Mouse (Mus musculus) neural tube, embryonic 14.5 days (tissue): Measurements from ENCODE around the gene Hrct1. TPM values are rescaled to one million over a fixed set of nuclear protein-coding genes. Genes with fewer than 3 reads are reported as not detected.

Experiments
- ATAC-seq: fragments of 200-750 bp; cut with Nextera tagmentation; 2 replicates; pipeline ENCODE4 v1.8.0; 2017; ENCODE audit warnings: low read depth, mild to moderate bottlenecking, moderate TSS enrichment, moderate library complexity
- H3K27ac ChIP-seq: fragments of 300-500 bp; sonication (generic); 2 replicates; pipeline ENCODE4 v1.5.1; 2014; ENCODE audit warnings: low read depth, mild to moderate bottlenecking, control low read depth, low read length, moderate library complexity, mixed read lengths
- H3K27me3 ChIP-seq: fragments of 300-500 bp; sonication (generic); 2 replicates; pipeline ENCODE4 v1.6.1; 2014; ENCODE audit warnings: low read length; ENCODE audit not compliant: control insufficient read depth, insufficient read depth
- H3K36me3 ChIP-seq: fragments of 300-500 bp; sonication (generic); 2 replicates; pipeline ENCODE4 v1.6.1; 2014; ENCODE audit warnings: low read length, mixed read lengths; ENCODE audit not compliant: control insufficient read depth, insufficient read depth
- H3K4me1 ChIP-seq: fragments of 300-500 bp; sonication (generic); 2 replicates; pipeline ENCODE4 v1.6.1; 2014; ENCODE audit warnings: low read length; ENCODE audit not compliant: control insufficient read depth, insufficient read depth
- H3K4me2 ChIP-seq: fragments of 300-500 bp; sonication (generic); 2 replicates; pipeline ENCODE4 v1.6.1; 2014; ENCODE audit warnings: mild to moderate bottlenecking, low read depth, low read length, control low read depth
- H3K4me3 ChIP-seq: fragments of 300-500 bp; sonication (generic); 2 replicates; pipeline ENCODE4 v1.5.1; 2014; ENCODE audit warnings: low read depth, low read length, control low read depth, mixed read lengths
- H3K9ac ChIP-seq: fragments of 300-500 bp; sonication (generic); replicated peaks from 2 replicates; pipeline ENCODE4 v1.6.1; 2014; ENCODE audit warnings: low read depth, mild to moderate bottlenecking, control low read depth, low read length, mixed read lengths
- H3K9me3 ChIP-seq: fragments of 300-500 bp; sonication (generic); 2 replicates; pipeline ENCODE4 v1.6.1; 2016; ENCODE audit warnings: low read length; ENCODE audit not compliant: control insufficient read depth
- WGBS: fragments of 180-500 bp; shearing (Covaris S2); extraction: QIAGEN DNeasy Blood & Tissue Kit; methylation state at CpG from one replicate; pipeline ENCODE4 v1.1.7; 2014; 5-methylcytosine and 5-hydroxymethylcytosine counted together
- polyA plus RNA-seq: library from polyadenylated mRNA; unstranded; fragments of >200 nt; fragmentation: Nextera tagmentation; extraction: Ambion mirVana; gene quantifications from 2 replicates; pipeline ENCODE4 v1.2.1, GENCODE M21; 2014

Hrct1 gene
- 0.19 and 0.24 TPM in 2 replicates for polyA plus RNA-seq

DNA sequence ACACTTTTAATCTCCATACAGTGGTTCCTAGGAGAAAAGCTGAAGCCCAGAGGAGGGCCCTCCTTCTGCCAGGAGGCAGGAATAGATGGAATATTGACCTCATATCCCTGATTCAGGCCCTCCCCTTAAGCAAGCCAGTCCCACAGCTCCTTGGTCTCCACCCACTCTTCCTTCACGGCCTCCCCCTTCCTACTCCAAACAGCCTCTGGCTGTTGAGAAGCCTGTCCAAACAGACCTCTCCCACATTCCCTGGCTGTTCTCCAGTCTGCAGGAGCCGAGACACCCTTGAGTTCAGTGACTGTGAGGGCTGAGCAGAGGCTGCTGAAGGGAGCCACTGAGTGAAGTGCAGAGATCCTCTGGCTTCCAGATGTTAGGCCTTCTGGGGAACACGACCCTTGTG lies at the start of gene Hrct1:
Gene Hrct1 (plus strand): TSS at position 194 of the 400 bp plus-strand sequence.
- Histone ChIP-seq H3K27me3 (no peaks in the 10 kb centered on the region), H3K9ac (no peak within 1 kb of the TSS), H3K27ac (no peak within 1 kb of the TSS), H3K9me3 (no peaks in the 10 kb centered on the region), H3K4me3 (no peak within 1 kb of the TSS), H3K4me2 (no peak within 1 kb of the TSS), H3K36me3 (no peaks in the 10 kb centered on the region), H3K4me1 (no peaks in the 10 kb centered on the region)
- WGBS: 58% methylated on average over 3 of the region's 3 CpGs
- ATAC-seq: no peak

DNA sequence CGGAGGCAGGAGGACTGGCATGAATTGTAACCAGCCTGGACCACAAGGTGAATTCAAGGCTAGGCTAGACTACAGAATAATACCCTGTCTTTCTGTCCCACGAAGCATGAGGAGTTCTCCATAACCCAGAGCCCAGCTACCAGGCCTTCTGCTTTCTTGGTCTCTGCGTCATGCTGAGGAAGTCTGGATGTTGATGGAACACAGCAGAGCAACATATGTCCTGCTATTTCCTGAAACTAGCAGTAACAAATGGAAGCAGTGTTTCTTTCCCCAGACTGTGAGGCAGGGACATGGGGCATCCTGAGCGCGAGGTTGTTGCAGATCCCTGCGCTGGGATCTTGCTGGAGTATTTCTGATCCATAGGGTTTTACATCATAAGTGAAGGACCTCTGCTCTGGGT lies 48.4 kb upstream of the Hrct1 start:
- ATAC-seq: no peak
- Histone ChIP-seq H3K27ac (no peak overlapping the region), H3K9me3 (no peaks in the 10 kb centered on the region), H3K36me3 (peaks cover 56% of the 10 kb centered on the region), H3K27me3 (no peaks in the 10 kb centered on the region), H3K4me1 (no peaks in the 10 kb centered on the region), H3K4me3 (no peak overlapping the region), H3K4me2 (no peak overlapping the region), H3K9ac (no peak overlapping the region)
- 94% methylated on average over 6 of the region's 6 CpGs for WGBS

DNA sequence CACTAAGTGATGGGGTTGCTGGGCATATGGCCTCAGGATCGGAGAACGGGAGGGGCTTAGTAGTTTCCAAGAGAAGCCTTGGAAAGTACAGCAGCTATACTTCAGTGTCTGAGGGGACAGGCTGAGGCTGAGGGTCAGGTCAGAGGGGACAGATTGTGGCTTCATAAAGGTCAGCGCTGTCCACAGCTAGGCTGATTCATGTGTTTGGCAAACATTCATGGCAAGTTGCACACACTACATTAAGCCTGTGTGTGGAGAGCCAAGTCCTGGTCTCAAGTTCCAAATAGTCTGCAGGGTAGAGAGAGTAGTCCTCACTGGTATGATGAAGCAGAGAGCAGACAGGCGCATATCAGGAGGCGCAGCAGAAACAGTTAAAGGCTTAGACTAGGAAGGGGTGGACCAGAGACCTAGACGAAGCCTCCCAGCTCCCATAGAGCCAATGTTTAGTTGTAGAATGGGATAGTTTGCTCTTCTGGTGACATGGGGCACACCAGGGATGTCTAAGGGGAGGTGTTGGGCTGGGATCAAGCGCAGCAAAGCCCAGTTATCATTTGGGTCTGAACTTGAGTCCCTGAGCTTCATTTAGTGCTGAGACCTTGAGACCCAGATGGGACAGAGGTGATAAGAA lies 47.5 kb upstream of the Hrct1 start:
- Histone ChIP-seq H3K9me3 (no peaks in the 10 kb centered on the region), H3K36me3 (peaks cover 59% of the 10 kb centered on the region), H3K4me2 (no peak overlapping the region), H3K27me3 (no peaks in the 10 kb centered on the region), H3K27ac (no peak overlapping the region), H3K4me3 (no peak overlapping the region), H3K9ac (no peak overlapping the region), H3K4me1 (no peaks in the 10 kb centered on the region)
- ATAC-seq: no peak
- 90% methylated on average over 7 of the region's 7 CpGs for whole genome bisulfite sequencing

DNA sequence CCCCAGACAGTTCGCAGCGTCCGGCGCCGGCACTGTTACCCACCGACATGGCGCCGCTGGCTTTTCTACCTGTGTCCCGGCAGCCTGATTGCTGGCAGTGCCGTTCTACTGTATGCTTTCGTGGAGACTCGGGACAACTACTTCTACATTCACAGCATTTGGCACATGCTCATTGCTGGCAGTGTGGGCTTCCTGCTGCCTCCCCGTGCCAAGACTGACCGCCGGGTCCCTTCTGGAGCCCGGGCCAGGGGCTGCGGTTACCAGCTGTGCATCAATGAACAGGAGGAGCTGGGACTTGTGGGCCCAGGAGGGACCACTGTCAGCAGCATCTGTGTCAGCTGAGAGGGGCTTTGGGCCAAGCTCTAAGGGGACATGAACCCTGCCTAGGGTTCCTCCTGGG lies 37.0 kb upstream of the Hrct1 start:
- no peak for ATAC-seq
- H3K4me1 ChIP-seq: no peaks in the 10 kb centered on the region
- WGBS: 90% methylated on average over 17 of the region's 17 CpGs
- H3K36me3 ChIP-seq: peaks cover 25% of the 10 kb centered on the region
- H3K27me3 ChIP-seq: no peaks in the 10 kb centered on the region
- no peak overlapping the region for H3K27ac ChIP-seq
- H3K4me2 ChIP-seq: no peak overlapping the region
- H3K4me3 ChIP-seq: no peak overlapping the region
- no peaks in the 10 kb centered on the region for H3K9me3 ChIP-seq
- no peak overlapping the region for H3K9ac ChIP-seq

DNA sequence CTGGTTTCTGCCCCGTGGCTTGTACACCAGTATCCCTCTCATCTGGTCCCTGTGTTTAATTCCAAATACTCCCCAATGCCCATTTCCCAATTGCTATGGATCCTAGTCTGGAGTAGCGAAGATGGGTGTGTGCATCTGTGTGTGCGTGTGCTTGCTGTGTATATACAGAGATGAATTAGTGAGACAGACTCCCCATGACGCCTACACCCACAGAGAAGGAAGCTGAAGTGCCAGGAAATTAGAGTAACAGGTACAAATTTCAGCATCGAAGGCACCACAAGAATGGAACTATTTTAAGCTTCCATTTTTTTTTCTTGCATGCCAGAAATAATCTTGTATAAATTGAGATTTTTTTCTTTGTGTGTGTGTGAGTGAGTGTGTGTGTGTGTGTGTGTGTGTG lies 36.0 kb upstream of the Hrct1 start:
- 87% methylated on average over 5 of the region's 5 CpGs for WGBS
- Histone ChIP-seq H3K27me3 (no peaks in the 10 kb centered on the region), H3K4me1 (no peaks in the 10 kb centered on the region), H3K9me3 (no peaks in the 10 kb centered on the region), H3K9ac (no peak overlapping the region), H3K36me3 (peaks cover 22% of the 10 kb centered on the region), H3K4me3 (no peak overlapping the region), H3K4me2 (no peak overlapping the region), H3K27ac (no peak overlapping the region)
- ATAC-seq: no peak

DNA sequence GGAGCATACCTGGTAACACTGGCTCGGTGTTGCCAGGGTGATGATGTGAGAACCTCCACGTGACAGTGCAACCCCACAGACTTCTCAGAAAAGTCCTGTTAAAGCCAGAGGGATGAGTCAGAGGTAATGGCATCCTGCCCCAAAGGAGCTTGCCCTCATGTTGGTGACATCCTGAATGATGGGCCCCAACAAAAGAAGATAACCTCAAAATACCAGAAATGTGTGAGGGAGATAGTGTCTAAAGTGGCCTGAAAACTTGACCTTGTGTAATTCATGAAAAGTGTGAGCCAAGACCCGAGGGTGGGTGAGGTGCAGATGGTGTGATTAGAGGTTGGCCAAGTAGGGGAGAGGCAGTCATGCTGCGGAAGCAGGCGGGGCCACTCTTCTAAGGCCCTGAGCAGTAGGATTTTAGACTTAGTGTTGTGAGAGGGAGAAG lies 33.2 kb upstream of the Hrct1 start:
- H3K4me2 ChIP-seq: no peak overlapping the region

DNA sequence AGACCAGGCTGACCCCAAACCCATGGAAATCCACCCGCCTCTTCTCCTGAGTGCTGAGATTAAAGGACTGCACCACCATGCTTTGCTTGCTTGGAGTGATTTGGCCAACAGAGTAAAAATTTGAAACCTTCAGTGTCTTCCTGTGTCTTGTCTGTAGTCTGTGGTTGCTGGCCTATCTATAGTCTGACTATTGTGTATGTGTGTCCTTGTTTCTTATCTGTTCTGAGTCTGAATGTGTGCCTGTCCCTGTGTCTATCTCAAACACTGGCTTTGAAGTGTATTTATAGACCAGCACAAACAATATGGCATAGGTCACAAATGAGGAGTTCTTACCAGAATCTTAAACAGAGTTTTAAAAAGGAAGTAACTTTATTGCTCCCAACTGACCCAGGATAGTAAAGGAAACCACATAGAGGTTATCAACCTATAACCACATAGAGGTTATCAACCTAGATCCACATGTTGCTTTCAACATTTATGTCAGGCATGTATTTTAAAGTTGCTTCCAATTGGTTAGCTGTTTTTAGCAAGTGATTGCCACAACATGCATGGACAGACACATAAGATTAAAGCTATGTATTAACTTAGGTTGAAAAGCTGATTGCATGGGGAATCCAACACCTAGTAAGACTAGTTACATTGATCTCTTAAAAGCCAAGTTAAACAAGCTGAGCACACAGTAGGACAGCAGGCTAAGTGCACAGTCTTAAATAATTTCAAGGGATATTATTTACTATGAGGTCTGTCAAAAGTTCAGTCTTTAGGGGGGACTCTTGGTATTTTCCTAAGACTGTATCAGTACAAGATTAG lies 32.3 kb upstream of the Hrct1 start:
- Histone ChIP-seq H3K36me3 (peaks cover 3% of the 10 kb centered on the region; the same call in 1 of the 2 replicates), H3K9ac (no peak overlapping the region)

More for the DNA sequence above, 33.2 kb upstream of the Hrct1 start:
- Histone ChIP-seq H3K27ac (no peak overlapping the region), H3K36me3 (peaks cover 9% of the 10 kb centered on the region), H3K9ac (no peak overlapping the region), H3K9me3 (no peaks in the 10 kb centered on the region), H3K4me3 (no peak overlapping the region), H3K4me1 (no peaks in the 10 kb centered on the region), H3K27me3 (no peaks in the 10 kb centered on the region)
- WGBS: 83% methylated on average over 5 of the region's 5 CpGs
- ATAC-seq: no peak

DNA sequence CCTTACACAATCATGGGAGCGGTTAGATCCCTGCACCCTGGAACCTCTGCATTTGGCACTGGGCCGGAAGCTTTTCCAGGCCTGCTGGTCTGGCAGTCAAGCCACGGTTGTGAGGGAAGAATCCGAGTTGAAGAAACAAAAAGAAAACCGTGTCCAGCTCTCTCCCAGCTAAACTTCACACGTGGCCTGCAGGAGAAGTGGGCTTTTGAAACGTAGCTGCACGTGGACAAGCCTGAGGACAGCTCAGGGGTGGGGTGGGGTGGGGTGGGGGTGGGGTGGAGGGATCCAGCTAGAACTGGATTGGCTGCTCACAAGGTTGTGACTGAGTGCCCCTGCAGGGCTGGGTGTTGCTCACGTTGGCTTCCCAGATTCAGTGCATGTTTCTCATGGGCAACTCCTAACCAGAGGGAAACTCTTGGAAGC lies 31.7 kb upstream of the Hrct1 start:
- 33% methylated on average over 9 of the region's 9 CpGs for WGBS
- ATAC-seq: no peak; the same call in 1 of the 2 replicates
- H3K4me2 ChIP-seq: no peak overlapping the region

More for the DNA sequence above, 32.3 kb upstream of the Hrct1 start:
- H3K27me3 ChIP-seq: no peaks in the 10 kb centered on the region
- H3K4me1 ChIP-seq: no peaks in the 10 kb centered on the region
- H3K4me2 ChIP-seq: no peak overlapping the region
- H3K9me3 ChIP-seq: no peaks in the 10 kb centered on the region
- H3K4me3 ChIP-seq: no peak overlapping the region
- ATAC-seq: no peak
- H3K27ac ChIP-seq: no peak overlapping the region
- WGBS: 90% methylated on average over 1 of the region's 1 CpGs

DNA sequence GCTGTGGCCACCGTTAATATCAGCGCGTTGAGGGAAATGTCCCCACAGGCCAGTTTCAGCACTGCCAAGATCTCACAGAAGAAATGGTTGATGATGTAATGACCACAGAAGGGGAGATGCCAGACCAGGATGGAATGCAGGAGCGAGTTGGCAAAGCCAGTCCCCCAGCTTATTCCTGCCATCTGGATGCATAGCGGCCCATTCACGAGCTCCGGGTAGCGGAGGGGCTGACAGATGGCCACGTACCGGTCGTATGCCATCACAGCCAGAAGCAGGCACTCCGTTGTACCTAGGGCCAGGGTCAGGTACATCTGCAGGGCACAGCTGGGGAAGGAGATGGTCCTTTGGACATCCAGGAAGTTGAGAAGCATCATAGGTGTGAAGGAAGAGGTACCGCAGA lies 30.4 kb upstream of the Hrct1 start:
- no peaks in the 10 kb centered on the region for H3K27me3 ChIP-seq
- H3K4me2 ChIP-seq: no peak overlapping the region
- H3K4me3 ChIP-seq: no peak overlapping the region
- H3K36me3 ChIP-seq: no peaks in the 10 kb centered on the region
- ATAC-seq: no peak
- no peak overlapping the region for H3K27ac ChIP-seq
- WGBS: 70% methylated on average over 13 of the region's 13 CpGs
- no peaks in the 10 kb centered on the region for H3K9me3 ChIP-seq
- H3K9ac ChIP-seq: no peak overlapping the region
- no peaks in the 10 kb centered on the region for H3K4me1 ChIP-seq

More for the DNA sequence above, 31.7 kb upstream of the Hrct1 start:
- H3K4me1 ChIP-seq: no peaks in the 10 kb centered on the region
- H3K9ac ChIP-seq: no peak overlapping the region
- no peak overlapping the region for H3K27ac ChIP-seq
- no peaks in the 10 kb centered on the region for H3K36me3 ChIP-seq
- no peaks in the 10 kb centered on the region for H3K27me3 ChIP-seq
- no peak overlapping the region for H3K4me3 ChIP-seq
- no peaks in the 10 kb centered on the region for H3K9me3 ChIP-seq
